Mouse (Mus musculus) ES-E14 (cell line): Measurements from ENCODE around the gene Irx3.

ENCODE experiments used
- CHD2 ChIP-seq: IDR thresholded peaks from 2 replicates; pipeline ENCODE4 v1.6.1; 2014; ENCODE audit warnings: mild to moderate bottlenecking, low read depth, low read length, inconsistent platforms
- ZNF384 ChIP-seq: IDR thresholded peaks from 2 replicates; pipeline ENCODE4 v1.6.1; 2012; ENCODE audit warnings: low read depth, low read length, inconsistent platforms

DNA sequence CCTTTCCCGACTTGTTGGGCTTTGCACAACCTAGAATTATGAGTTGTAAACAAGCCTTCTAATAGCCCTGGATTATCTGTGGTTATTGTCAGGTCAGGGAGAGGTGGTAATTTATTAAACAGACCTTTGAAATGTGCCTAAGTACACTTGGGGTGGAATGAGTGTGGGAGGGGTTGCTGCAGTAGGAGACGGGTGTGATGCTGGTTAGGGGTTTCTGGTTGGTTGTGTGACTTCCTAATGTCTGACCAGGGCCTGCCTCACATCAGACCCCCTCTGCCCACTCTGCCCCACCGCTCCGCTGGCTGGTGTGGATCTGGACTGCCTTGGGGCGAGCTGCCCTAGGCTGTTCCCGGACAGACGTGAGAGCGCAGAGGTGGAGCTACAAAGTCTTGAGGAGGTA lies 47.7 kb upstream of the Irx3 start:
- TF ChIP-seq CHD2 (no peak), ZNF384 (no peak)
